Mouse (Mus musculus) urinary bladder, adult 2 months (tissue): ENCODE data around the gene Mogs. TPM values are rescaled to one million over a fixed set of nuclear protein-coding genes. Genes with fewer than 3 reads are reported as not detected.

Experiments
- DNase-seq: peaks from one replicate; pipeline ENCODE4 v3.0.0; 2022; ENCODE audit warnings: low spot score
- polyA plus RNA-seq: library from polyadenylated mRNA; depleted of rRNA; stranded (reverse); fragments of >200 nt; gene quantifications from 2 replicates; pipeline ENCODE4 v1.2.3, GENCODE M21; 2012

Mogs gene
- polyA plus RNA-seq, 1 experiment: 40.3 TPM

DNA sequence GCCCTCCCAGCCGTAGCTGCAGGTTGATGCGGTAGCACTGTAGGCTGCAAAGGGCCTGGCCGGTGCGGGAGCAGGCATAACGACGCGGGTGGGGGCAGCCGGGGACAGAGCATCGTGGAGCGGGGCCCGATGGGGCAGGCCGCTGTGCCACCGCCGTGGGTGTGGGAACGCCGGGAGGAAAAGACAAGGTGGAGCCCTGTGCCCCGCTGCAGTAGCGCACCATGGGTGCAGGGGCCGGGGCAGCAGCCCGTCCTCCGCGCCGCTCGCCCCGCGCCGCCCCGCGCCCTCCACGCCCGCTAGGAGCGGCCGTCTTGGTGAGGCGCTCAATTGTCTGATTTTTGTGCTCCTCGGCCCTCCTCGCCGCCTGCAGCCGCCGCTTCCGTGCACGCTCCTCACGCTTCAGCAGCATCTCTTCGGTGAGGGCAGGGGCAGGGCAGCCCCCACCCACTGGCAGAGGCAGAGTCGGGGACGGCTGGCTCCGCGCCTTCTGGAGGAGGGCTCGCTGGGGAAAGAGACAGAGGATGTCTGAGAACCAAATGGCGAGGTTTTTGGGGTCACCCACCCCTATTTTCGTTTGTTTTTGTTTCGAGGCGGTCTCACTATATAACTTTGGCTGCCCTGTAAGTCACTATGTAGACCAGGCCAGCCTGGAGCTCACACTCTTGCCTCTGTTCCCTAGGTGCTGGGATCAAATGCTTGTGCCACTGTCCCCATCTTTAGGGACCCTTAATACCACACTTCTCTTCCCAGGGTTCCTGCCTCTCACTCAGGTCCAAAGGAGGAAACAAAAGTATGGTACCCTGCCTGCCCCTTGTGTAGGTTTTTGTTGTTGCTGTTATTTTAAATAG, 6.8 kb downstream of the Mogs start:
- no peak for DNase-seq

- DNase-seq: no peak
Observed at GRCm38 (mm10) chr6:83122961-83123360, 7.7 kb downstream of the Mogs start.

DNA sequence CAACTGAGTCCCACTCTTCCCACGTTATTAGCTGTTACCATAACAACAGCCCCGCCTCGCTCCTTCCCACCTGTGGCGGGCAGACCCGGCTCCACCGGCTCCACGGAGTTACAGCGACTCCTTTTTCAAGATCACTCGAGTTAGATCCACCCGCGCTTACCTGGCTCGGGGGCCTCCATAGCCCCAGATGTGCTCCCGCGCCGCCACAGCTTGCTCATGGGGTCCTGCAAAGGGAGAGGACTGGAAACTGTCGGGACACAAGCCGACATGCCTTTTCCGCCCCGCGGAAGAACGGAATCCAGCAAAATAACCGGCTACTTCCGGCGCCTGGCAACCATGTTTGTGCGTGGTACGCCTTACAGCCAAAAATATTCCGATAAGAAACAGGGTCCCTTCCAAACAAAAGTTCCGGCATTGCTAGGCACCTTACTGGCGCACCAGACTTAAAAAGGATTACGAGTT, 9.6 kb downstream of the Mogs start:
- DNase-seq: peak; percentile 69

GRCm38 (mm10) chr6:83125331-83125730, 10.0 kb downstream of the Mogs start, which contains the start of gene Ino80b:
Ino80b (minus strand) TSS chr6:83125431.
- DNase-seq: no peak

GRCm38 (mm10) chr6:83127419-83127818, 12.1 kb downstream of the Mogs start:
- no peak for DNase-seq

GRCm38 (mm10) chr6:83131469-83132034, 16.3 kb downstream of the Mogs start:
- DNase-seq: no peak

DNA sequence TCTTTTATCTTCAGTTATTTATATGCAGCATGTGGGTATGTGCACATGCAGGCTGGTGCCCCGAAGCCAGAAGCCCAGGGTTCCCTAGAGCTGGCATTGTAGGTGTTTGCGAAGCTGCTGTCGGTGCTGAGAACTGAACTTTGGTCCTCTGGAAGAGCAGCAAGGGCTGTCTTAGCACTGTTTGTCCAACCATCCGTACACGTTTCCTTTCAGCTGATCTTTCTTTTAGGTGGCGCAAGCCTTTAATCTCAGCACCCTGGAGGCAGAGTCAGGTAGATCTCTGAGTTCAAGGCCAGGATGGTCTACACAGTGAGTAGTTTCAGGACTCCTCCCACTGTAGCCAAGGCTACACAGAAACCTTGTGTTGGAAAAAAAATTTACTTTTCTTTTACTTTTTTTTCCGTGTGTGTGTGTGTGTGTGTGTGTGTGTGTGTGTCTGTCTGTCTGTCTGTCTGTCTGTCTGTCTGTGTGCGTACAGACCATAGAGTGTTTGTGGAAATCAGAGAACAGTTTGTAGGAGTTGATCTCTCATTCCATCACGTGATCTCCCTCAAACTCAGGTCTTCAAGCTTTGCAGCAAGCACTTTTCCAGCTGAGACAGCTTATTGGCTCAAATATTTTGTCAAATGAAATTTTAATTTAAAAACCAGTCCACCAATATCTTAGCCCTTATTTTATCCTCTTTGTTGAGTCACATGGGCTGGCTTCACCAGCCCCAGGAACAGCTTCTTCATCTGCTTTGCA, 17.1 kb downstream of the Mogs start:
- DNase-seq: no peak

GRCm38 (mm10) chr6:83134226-83134625, 18.9 kb downstream of the Mogs start:
- DNase-seq: no peak

- DNase-seq: no peak
Observed at GRCm38 (mm10) chr6:83134951-83135513, 19.7 kb downstream of the Mogs start, which contains the start of gene Rtkn. Rtkn (plus strand) TSS chr6:83135463.

- no peak for DNase-seq
Observed at GRCm38 (mm10) chr6:83135571-83136161, 20.4 kb downstream of the Mogs start.

DNA sequence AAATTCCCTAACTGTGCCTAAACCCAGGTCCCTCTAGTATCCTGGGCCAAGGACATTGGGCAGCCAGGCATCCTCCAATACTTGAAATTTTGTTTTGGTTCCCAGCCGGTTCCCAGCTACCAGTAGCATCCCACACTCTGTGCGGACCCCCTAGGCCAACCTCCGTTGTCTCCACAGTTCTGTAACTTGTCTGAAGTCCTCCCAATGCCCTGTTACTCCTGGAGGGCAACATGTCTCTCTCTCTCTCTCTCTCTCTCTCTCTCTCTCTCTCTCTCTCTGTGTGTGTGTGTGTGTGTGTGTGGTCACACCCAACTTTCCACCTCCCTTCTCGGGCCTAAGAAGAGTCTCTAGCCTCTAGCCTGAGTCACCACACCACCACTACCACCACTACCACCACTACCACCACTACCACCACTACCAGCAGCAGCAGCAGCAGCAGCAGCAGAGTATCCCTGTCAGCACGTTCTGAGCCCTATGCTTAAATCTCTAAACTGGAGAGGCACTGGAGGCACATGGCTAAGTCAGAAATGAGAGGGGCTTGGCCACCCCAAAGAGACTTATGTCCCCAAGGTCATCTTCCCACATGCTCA, 21.1 kb downstream of the Mogs start:
- no peak for DNase-seq

- DNase-seq: no peak
Observed at GRCm38 (mm10) chr6:83136881-83137575, 21.7 kb downstream of the Mogs start.

DNA sequence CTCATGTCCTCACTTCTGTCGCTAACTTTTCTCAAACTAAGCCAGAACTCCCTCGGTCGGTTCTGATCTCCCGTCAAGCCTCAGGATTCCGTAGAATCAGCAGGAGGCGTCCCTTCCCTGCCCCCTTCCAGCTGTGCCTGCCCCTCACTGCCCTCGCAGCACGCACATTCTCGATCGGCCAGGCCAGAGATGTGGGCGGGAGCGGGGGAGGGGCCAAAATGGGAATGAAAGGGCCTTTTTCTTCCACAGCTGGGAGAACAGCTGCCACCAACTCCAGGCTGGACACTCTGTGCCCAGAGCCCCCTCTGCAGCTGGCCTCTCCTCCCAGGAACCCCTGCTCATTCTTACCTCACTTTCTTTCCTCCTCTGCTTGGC, 22.3 kb downstream of the Mogs start:
- no peak for DNase-seq

GRCm38 (mm10) chr6:83138056-83138455, 22.8 kb downstream of the Mogs start:
- DNase-seq: no peak

DNA sequence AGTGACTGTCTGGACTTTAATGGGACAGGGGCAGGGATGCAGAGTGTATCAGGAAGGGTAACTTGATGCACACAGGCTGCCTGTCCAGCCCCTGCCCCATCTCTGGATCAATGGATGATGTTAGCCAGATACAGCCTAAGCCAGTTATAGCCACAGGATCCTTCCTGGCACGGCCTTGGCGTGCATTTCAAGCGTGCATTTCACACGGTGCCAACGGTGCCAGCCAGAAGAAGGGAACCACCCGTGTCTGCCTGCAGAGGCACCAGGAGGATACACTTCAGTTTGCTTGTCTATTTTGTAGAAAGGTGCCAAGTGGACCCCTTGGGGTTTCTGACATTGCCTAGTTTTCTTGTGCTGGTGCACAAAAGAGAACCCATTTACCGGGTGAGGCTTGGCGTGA, 24.7 kb downstream of the Mogs start:
- no peak for DNase-seq

GRCm38 (mm10) chr6:83141636-83142035, 26.3 kb downstream of the Mogs start:
- no peak for DNase-seq

- DNase-seq: no peak
Observed at GRCm38 (mm10) chr6:83142211-83142731, 27.0 kb downstream of the Mogs start.

DNA sequence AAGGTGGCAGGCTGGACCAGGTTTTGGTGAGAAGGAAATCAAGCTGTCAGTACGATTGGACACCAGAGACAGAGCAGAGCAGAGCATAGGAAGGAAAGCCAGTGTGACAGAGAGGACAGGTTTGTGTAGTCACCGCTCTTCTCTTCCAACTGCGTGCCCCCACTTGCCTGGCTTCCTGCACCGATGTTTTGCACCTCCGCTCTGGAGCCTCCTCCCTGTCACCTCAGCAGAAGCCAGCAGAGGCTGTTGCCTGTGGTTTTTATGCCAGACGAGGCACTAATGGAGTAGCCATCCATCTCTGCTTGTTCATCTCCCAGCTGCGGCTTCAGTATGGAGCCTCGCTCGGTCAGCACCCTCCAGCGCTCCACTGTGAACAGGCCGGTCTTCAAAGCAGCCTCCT, 27.6 kb downstream of the Mogs start:
- DNase-seq: no peak

- DNase-seq: no peak
Observed at GRCm38 (mm10) chr6:83145209-83145608, 29.9 kb downstream of the Mogs start.

- no peak for DNase-seq
Observed at GRCm38 (mm10) chr6:83145805-83146204, 30.5 kb downstream of the Mogs start.

DNA sequence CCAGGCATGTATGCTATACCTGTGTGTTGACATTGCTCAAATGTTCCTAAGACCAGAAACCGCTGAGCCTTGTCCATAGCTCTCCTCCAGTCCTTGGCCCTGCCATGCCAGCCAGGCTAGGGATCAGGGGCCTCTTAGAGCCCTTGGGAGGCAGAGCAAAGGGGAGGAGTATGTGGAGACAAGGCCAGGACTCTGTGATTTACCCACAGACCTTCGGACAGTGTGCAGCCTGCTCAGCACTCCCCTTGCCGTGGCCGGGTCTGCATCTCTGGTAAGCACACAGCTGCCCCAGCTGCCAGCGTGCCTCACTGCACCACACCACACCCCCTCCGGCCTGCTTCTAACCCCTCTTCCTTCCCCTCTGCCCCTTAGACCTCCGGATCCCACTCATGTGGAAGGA, 32.0 kb downstream of the Mogs start:
- DNase-seq: no peak
